ENCODE assay signal across 16 mouse cellular contexts in genomic region chr1:63019916-63020315, GRCm38 (mm10).
"Had no signal": no experiment of that assay in that cellular context is flagged by ENCODE, and none has a peak within 500 bp of the region (broad histone marks: within the 10 kb centered on the region; RNA-seq: fewer than 3 reads in every experiment).

No protein-coding gene starts in this region.

- H3K9ac ChIP-seq: lung, embryonic 14.5 days; midbrain, embryonic 12.5 days; midbrain, embryonic 15.5 days; neural tube, embryonic 13.5 days; neural tube, embryonic 15.5 days had no signal

- H3K27me3 ChIP-seq: midbrain, embryonic 12.5 days; midbrain, embryonic 15.5 days; neural tube, embryonic 13.5 days; neural tube, embryonic 15.5 days had no signal

- H3K4me3 ChIP-seq: midbrain, embryonic 10.5 days; midbrain, embryonic 12.5 days; midbrain, embryonic 15.5 days; neural tube, embryonic 13.5 days; neural tube, embryonic 15.5 days had no signal

- H3K4me1 ChIP-seq: midbrain, embryonic 10.5 days; midbrain, embryonic 12.5 days; midbrain, embryonic 15.5 days; neural tube, embryonic 13.5 days; neural tube, embryonic 15.5 days had no signal

- H3K27ac ChIP-seq: midbrain, embryonic 10.5 days; midbrain, embryonic 12.5 days; midbrain, embryonic 15.5 days; neural tube, embryonic 13.5 days; neural tube, embryonic 15.5 days had no signal

- DNase-seq: lung, adult 18-20 months; lung, embryonic 14.5 days; lung, postnatal 10 days; lung, postnatal 4 days; retina, postnatal 1 day; right cerebral cortex, adult 18-20 months; right cerebral cortex, postnatal 25 days; right cerebral cortex, postnatal 4 days; thymus, adult 18-20 months; thymus, postnatal 14 days; thymus, postnatal 36 days had no signal

- H3K4me2 ChIP-seq: lung, embryonic 14.5 days; midbrain, embryonic 12.5 days; midbrain, embryonic 15.5 days; neural tube, embryonic 13.5 days; neural tube, embryonic 15.5 days had no signal

- H3K9me3 ChIP-seq: midbrain, embryonic 10.5 days; midbrain, embryonic 12.5 days; midbrain, embryonic 15.5 days; neural tube, embryonic 13.5 days; neural tube, embryonic 15.5 days had no signal

- ATAC-seq: midbrain, embryonic 15.5 days had no signal

- H3K36me3 ChIP-seq: midbrain, embryonic 10.5 days; midbrain, embryonic 12.5 days; midbrain, embryonic 15.5 days; neural tube, embryonic 13.5 days; neural tube, embryonic 15.5 days had no signal
